Mouse (Mus musculus): Measurements from ENCODE around the gene Nelfa. TPM values are rescaled to one million over a fixed set of nuclear protein-coding genes. Genes with fewer than 3 reads are reported as not detected.

The Nelfa gene
- total RNA-seq (2023) = 10 to 100 TPM; 24.4 to 24.5 TPM

DNA sequence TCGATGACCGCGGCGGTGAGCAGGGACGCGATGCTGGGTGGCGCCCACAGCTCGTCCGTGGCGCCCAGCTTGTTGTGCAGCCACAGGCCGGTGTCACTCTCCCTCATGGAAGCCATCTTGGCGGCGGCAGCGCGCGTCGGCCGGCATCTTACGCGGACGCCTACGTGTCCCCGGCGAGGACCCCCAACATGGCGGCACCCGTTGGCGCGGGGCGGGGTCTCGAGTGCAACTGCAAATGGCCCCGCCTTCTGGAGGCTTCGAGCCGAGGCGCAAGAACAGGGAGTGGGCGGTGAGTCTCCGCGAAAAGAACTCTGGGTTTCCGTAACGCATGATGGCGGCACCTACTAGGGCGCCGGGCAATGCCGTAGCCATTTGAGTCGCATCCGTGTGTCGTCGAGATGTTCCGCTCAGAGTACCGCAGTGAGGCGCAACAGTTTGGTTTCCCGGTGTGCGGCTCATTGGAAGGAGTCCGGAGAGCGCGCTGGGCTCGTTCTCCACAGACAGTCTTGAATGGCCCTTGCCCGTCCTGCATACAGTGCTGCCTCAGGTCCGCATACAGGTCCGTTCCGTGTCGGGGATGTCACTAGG lies at the start of gene Nelfa:
Gene Nelfa (minus strand): TSS at position 294 of the 588 bp plus-strand sequence.

DNA sequence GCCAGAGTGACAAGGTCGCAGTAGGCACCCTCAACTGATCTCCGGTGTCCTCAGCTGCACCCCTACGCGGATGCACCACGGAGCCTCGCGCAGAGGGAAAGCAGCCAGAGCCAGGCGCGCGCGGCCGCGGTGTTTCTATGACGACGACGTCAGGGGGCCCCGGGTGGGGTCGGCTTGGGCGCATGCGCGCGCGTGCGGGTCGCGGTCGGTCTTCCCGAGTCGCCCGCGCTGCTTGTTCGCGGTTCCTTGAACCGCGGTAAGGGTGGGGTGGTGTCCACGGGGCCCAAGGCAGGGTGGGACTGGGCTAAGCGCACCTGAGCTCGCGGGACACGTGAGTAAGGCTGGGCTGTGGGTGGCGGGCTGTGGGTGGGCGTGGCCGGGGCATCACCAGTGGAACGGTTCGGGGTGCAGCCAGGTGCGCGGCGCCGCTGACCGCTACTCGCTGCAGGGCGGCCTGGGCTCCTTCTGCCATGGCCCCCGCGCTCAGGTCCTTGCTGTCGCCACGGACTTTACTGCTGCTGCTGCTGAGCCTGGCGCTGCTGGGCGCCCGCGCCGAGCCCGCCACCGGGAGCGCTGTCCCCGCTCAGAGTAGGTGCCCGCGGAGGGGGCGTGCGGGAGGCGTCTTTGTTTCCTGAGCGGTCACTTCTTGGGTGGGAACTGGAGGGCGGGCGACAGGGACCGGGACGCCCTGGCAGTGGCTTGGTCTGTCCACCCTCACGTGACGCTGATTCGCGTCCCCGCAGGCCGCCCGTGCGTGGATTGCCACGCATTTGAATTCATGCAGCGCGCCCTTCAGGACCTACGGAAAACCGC lies 47.3 kb upstream of the Nelfa start, which contains the start of gene Gm1673:
Gene Gm1673 (plus strand): TSS at position 125 of the 813 bp plus-strand sequence.

Other genes with a start within 250 kb of the Nelfa start
- gene Fgfr3, start 214.7 kb downstream of the Nelfa start, total RNA-seq (2023) = 1 to 10 TPM in 1 of 2 experiments, not detected in 1; 1.0 TPM
- 10 to 100 TPM; 36.7 to 37.0 TPM for gene Letm1, start 153.6 kb downstream of the Nelfa start, total RNA-seq (2023)
- gene Nsd2, start 115.7 kb downstream of the Nelfa start, total RNA-seq (2023) = 10 to 100 TPM; 69.3 to 87.7 TPM
- gene Gm1673, start 47.0 kb upstream of the Nelfa start, total RNA-seq (2023) = 10 to 100 TPM; 14.7 to 15.0 TPM
- gene Nat8l, start 59.6 kb upstream of the Nelfa start, total RNA-seq (2023) = 10 to 100 TPM; 19.2 to 21.7 TPM
- gene Poln, start 233.0 kb upstream of the Nelfa start, total RNA-seq (2023) = 1 to 10 TPM; 1.3 to 1.6 TPM
- 10 to 100 TPM; 13.5 to 14.8 TPM for gene Haus3, start 233.1 kb upstream of the Nelfa start, total RNA-seq (2023)